ENCODE assay signal across 17 mouse cellular contexts in genomic region chr12:112654076-112654475, GRCm38 (mm10). TPM values are rescaled to one million over a fixed set of nuclear protein-coding genes. Genes with fewer than 3 reads are reported as not detected.
DNase-seq lines count a peak whose midpoint lies in the region; ATAC-seq and TF ChIP-seq lines count a peak whose summit lies in the region.
"Had no signal": no experiment of that assay in that cellular context is flagged by ENCODE, and none has a peak within 500 bp of the region (broad histone marks: within the 10 kb centered on the region; RNA-seq: fewer than 3 reads in every experiment).

No protein-coding gene starts in this region.

- H3K36me3 ChIP-seq in heart, embryonic 10.5 days: peaks cover 97% of the 10 kb centered on the region
- H3K36me3 ChIP-seq in heart, postnatal 0 days (replicated peaks; ENCODE audit: control insufficient read depth, insufficient read depth, low read length): peaks cover 67% of the 10 kb centered on the region
- peaks cover 77% of the 10 kb centered on the region for H3K36me3 ChIP-seq in kidney, postnatal 0 days (ENCODE audit: insufficient read depth, low read length)
- peaks cover 99% of the 10 kb centered on the region for H3K36me3 ChIP-seq in embryonic facial prominence, embryonic 13.5 days

- 92% methylated on average over 5 of the region's 5 CpGs for WGBS in heart, embryonic 10.5 days
- WGBS in heart, postnatal 0 days: 82% methylated on average over 5 of the region's 5 CpGs
- WGBS in kidney, postnatal 0 days: 78% methylated on average over 5 of the region's 5 CpGs
- WGBS in embryonic facial prominence, embryonic 13.5 days: 88% methylated on average over 5 of the region's 5 CpGs

- no peak for TF ChIP-seq EP300 in heart, postnatal 0 days (IDR thresholded peaks at IDR 0.05; ENCODE audit: low read depth)

- DNase-seq in heart, embryonic 10.5 days (ENCODE audit: low spot score): no peak
- no peak for DNase-seq in heart, adult 18-20 months
- no peak for DNase-seq in heart, postnatal 0 days (ENCODE audit: low spot score)
- DNase-seq in heart, adult 11 months: no peak
- no peak for DNase-seq in kidney, postnatal 0 days (ENCODE audit: low spot score)
- DNase-seq in kidney, adult 18-20 months: no peak
- DNase-seq: adrenal gland, postnatal 25 days; cerebellum, adult 11 months; cerebellum, postnatal 10 days; kidney, adult 9 months; lung, postnatal 10 days; thymus, postnatal 14 days had no signal

- H3K9me3 ChIP-seq in heart, embryonic 10.5 days: no peaks in the 10 kb centered on the region
- H3K9me3 ChIP-seq in heart, postnatal 0 days (replicated peaks; ENCODE audit: control insufficient read depth, low read length): no peaks in the 10 kb centered on the region
- no peaks in the 10 kb centered on the region for H3K9me3 ChIP-seq in kidney, postnatal 0 days (replicated peaks; ENCODE audit: low read length)
- no peaks in the 10 kb centered on the region for H3K9me3 ChIP-seq in embryonic facial prominence, embryonic 13.5 days
- H3K9me3 ChIP-seq: embryonic facial prominence, embryonic 15.5 days; liver, embryonic 15.5 days; neural tube, embryonic 12.5 days had no signal

- no peak for TF ChIP-seq CTCF in heart, postnatal 0 days (IDR thresholded peaks at IDR 0.05; ENCODE audit: low read depth)
- TF ChIP-seq CTCF in kidney, postnatal 0 days (IDR thresholded peaks at IDR 0.05; ENCODE audit: low read depth): no peak

- no peaks in the 10 kb centered on the region for H3K27me3 ChIP-seq in heart, embryonic 10.5 days (ENCODE audit: insufficient read depth, poor library complexity, severe bottlenecking)
- no peaks in the 10 kb centered on the region for H3K27me3 ChIP-seq in heart, postnatal 0 days (ENCODE audit: control insufficient read depth, insufficient read depth, low read length)
- no peaks in the 10 kb centered on the region for H3K27me3 ChIP-seq in kidney, postnatal 0 days (ENCODE audit: insufficient read depth, low read length)
- H3K27me3 ChIP-seq in embryonic facial prominence, embryonic 13.5 days: no peaks in the 10 kb centered on the region
- H3K27me3 ChIP-seq: embryonic facial prominence, embryonic 15.5 days; liver, embryonic 15.5 days; neural tube, embryonic 12.5 days had no signal

- peak overlapping the region; percentile 53; the same call in 1 of the 2 replicates for H3K27ac ChIP-seq in heart, embryonic 10.5 days
- H3K27ac ChIP-seq in heart, postnatal 0 days (ENCODE audit: low read depth): peak overlapping the region; percentile 79
- H3K27ac ChIP-seq in kidney, postnatal 0 days: 0 out of 2 replicates have a peak overlapping the region, but pooled peaks have one; percentile 26
- H3K27ac ChIP-seq in embryonic facial prominence, embryonic 13.5 days: 0 out of 2 replicates have a peak overlapping the region, but pooled peaks have one; percentile 2
- H3K27ac ChIP-seq: liver, embryonic 15.5 days had no signal

- no peak for ATAC-seq in heart, postnatal 0 days (ENCODE audit: insufficient read depth, low read depth)
- ATAC-seq in kidney, postnatal 0 days (replicated peaks; ENCODE audit: low FRiP score, low read depth): no peak
- ATAC-seq in embryonic facial prominence, embryonic 13.5 days (ENCODE audit: insufficient number of reproducible peaks, insufficient read depth, low FRiP score, low TSS enrichment, low read depth): no peak
- no peak for ATAC-seq in megakaryocyte, adult 5-6 weeks (ENCODE audit: poor library complexity, severe bottlenecking)

- no peak overlapping the region for H3K9ac ChIP-seq in heart, postnatal 0 days (replicated peaks; ENCODE audit: low read depth, low read length)
- H3K9ac ChIP-seq in kidney, postnatal 0 days (ENCODE audit: low read depth, low read length): no peak overlapping the region
- H3K9ac ChIP-seq in embryonic facial prominence, embryonic 13.5 days: 0 out of 2 replicates have a peak overlapping the region, but pooled peaks have one; percentile 6
- H3K9ac ChIP-seq: embryonic facial prominence, embryonic 15.5 days; liver, embryonic 15.5 days; neural tube, embryonic 12.5 days had no signal

- H3K4me2 ChIP-seq in heart, postnatal 0 days (ENCODE audit: low read depth, low read length): no peak overlapping the region
- no peak overlapping the region for H3K4me2 ChIP-seq in kidney, postnatal 0 days (ENCODE audit: low read length)
- no peak overlapping the region for H3K4me2 ChIP-seq in embryonic facial prominence, embryonic 13.5 days
- H3K4me2 ChIP-seq: embryonic facial prominence, embryonic 15.5 days; liver, embryonic 15.5 days; neural tube, embryonic 12.5 days had no signal

- peaks cover 31% of the 10 kb centered on the region for H3K4me1 ChIP-seq in heart, embryonic 10.5 days
- peaks cover 3% of the 10 kb centered on the region; the same call in 1 of the 2 replicates for H3K4me1 ChIP-seq in heart, postnatal 0 days (ENCODE audit: control insufficient read depth, insufficient read depth)
- no peaks in the 10 kb centered on the region for H3K4me1 ChIP-seq in kidney, postnatal 0 days (replicated peaks; ENCODE audit: insufficient read depth, low read length)
- no peaks in the 10 kb centered on the region for H3K4me1 ChIP-seq in embryonic facial prominence, embryonic 13.5 days

- no peak overlapping the region for H3K4me3 ChIP-seq in heart, embryonic 10.5 days
- no peak overlapping the region for H3K4me3 ChIP-seq in heart, postnatal 0 days (ENCODE audit: low read depth, low read length)
- no peak overlapping the region for H3K4me3 ChIP-seq in kidney, postnatal 0 days (replicated peaks; ENCODE audit: low read depth, low read length)
- H3K4me3 ChIP-seq in embryonic facial prominence, embryonic 13.5 days: no peak overlapping the region
- H3K4me3 ChIP-seq: embryonic facial prominence, embryonic 15.5 days; liver, embryonic 15.5 days; neural tube, embryonic 12.5 days had no signal

RNA-seq across cellular contexts. Expression of gene Siva1, which starts 9.6 kb away (rescaled TPM):
- 175 and 207 TPM in 2 replicates for polyA plus RNA-seq in heart, embryonic 10.5 days (2016; fragmentation: Nextera tagmentation; extraction: Ambion mirVana)
- 10 to 100 TPM; 31.7 to 35.2 TPM for total RNA-seq in heart, adult 18-20 months (2021)
- total RNA-seq in heart, postnatal 0 days (2014; rRNA removed; ENCODE audit: low replicate concordance): 92.0 and 107 TPM in 2 replicates
- 62.2 and 71.1 TPM in 2 replicates for polyA plus RNA-seq in heart, postnatal 0 days (2015; fragmentation: Nextera tagmentation; extraction: Ambion mirVana)
- polyA plus RNA-seq in kidney, postnatal 0 days (2015; fragmentation: Nextera tagmentation; extraction: Ambion mirVana): 202 and 209 TPM in 2 replicates
- 249 and 252 TPM in 2 replicates for polyA plus RNA-seq in embryonic facial prominence, embryonic 13.5 days (2015; fragmentation: Nextera tagmentation; extraction: Ambion mirVana)
- 116 and 130 TPM in 2 replicates for total RNA-seq in megakaryocyte, adult 5-6 weeks (2015)
- 122 and 162 TPM in 2 replicates for total RNA-seq in megakaryocyte, adult 5-6 weeks (2017)

RNA-seq across cellular contexts. Expression of gene Akt1, which starts 20.6 kb away (rescaled TPM):
- polyA plus RNA-seq in heart, embryonic 10.5 days (2016; fragmentation: Nextera tagmentation; extraction: Ambion mirVana): 57.1 and 82.0 TPM in 2 replicates
- total RNA-seq in heart, adult 18-20 months (2021): 100 to 1,000 TPM; 182 to 193 TPM
- 206 and 234 TPM in 2 replicates for total RNA-seq in heart, postnatal 0 days (2014; rRNA removed; ENCODE audit: low replicate concordance)
- 60.6 and 70.9 TPM in 2 replicates for polyA plus RNA-seq in heart, postnatal 0 days (2015; fragmentation: Nextera tagmentation; extraction: Ambion mirVana)
- 72.5 and 114 TPM in 2 replicates for polyA plus RNA-seq in kidney, postnatal 0 days (2015; fragmentation: Nextera tagmentation; extraction: Ambion mirVana)
- polyA plus RNA-seq in embryonic facial prominence, embryonic 13.5 days (2015; fragmentation: Nextera tagmentation; extraction: Ambion mirVana): 49.7 and 60.0 TPM in 2 replicates
- total RNA-seq in megakaryocyte, adult 5-6 weeks (2015): 112 and 121 TPM in 2 replicates
- total RNA-seq in megakaryocyte, adult 5-6 weeks (2017): 112 and 118 TPM in 2 replicates

RNA-seq across cellular contexts. Expression of gene Zbtb42, which starts 24.6 kb away (rescaled TPM):
- 3.9 and 4.3 TPM in 2 replicates for polyA plus RNA-seq in heart, embryonic 10.5 days (2016; fragmentation: Nextera tagmentation; extraction: Ambion mirVana)
- total RNA-seq in heart, adult 18-20 months (2021): 1 to 10 TPM; 3.6 to 4.9 TPM
- total RNA-seq in heart, postnatal 0 days (2014; rRNA removed; ENCODE audit: low replicate concordance): 3.2 and 18.3 TPM in 2 replicates
- polyA plus RNA-seq in heart, postnatal 0 days (2015; fragmentation: Nextera tagmentation; extraction: Ambion mirVana): 4.6 TPM in 2 replicates
- polyA plus RNA-seq in kidney, postnatal 0 days (2015; fragmentation: Nextera tagmentation; extraction: Ambion mirVana): 5.9 and 6.7 TPM in 2 replicates
- polyA plus RNA-seq in embryonic facial prominence, embryonic 13.5 days (2015; fragmentation: Nextera tagmentation; extraction: Ambion mirVana): 2.3 and 3.1 TPM in 2 replicates
- 6.4 and 9.0 TPM in 2 replicates for total RNA-seq in megakaryocyte, adult 5-6 weeks (2015)
- total RNA-seq in megakaryocyte, adult 5-6 weeks (2017): 3.9 and 4.7 TPM in 2 replicates

RNA-seq across cellular contexts. Expression of gene Adssl1, which starts 34.2 kb away (rescaled TPM):
- polyA plus RNA-seq in heart, embryonic 10.5 days (2016; fragmentation: Nextera tagmentation; extraction: Ambion mirVana): 57.2 and 99.3 TPM in 2 replicates
- total RNA-seq in heart, adult 18-20 months (2021): 100 to 1,000 TPM; 192 to 206 TPM
- total RNA-seq in heart, postnatal 0 days (2014; rRNA removed; ENCODE audit: low replicate concordance): 86.8 and 106 TPM in 2 replicates
- 159 and 176 TPM in 2 replicates for polyA plus RNA-seq in heart, postnatal 0 days (2015; fragmentation: Nextera tagmentation; extraction: Ambion mirVana)
- 13.4 and 14.5 TPM in 2 replicates for polyA plus RNA-seq in kidney, postnatal 0 days (2015; fragmentation: Nextera tagmentation; extraction: Ambion mirVana)
- 4.3 and 4.4 TPM in 2 replicates for polyA plus RNA-seq in embryonic facial prominence, embryonic 13.5 days (2015; fragmentation: Nextera tagmentation; extraction: Ambion mirVana)
- 73.5 and 82.1 TPM in 2 replicates for total RNA-seq in megakaryocyte, adult 5-6 weeks (2015)
- 72.3 and 74.9 TPM in 2 replicates for total RNA-seq in megakaryocyte, adult 5-6 weeks (2017)

Comparison
In these comparisons a context has a peak if more than half of its experiments do, and no peak if none do; other contexts are left out.
1. H3K27ac ChIP-seq: peak in every context shown above with its lines; median percentile 79 in heart, postnatal 0 days; 53 in heart, embryonic 10.5 days; 26 in kidney, postnatal 0 days; 2 in embryonic facial prominence, embryonic 13.5 days.